Mouse (Mus musculus): ENCODE results near the gene Midn.

GRCm38 (mm10) chr10:80140666-80141035, 7.4 kb upstream of the Midn start, which contains the start of gene Cbarp:
- TF ChIP-seq CTCF (IDR thresholded peaks at IDR 0.05; ENCODE audit: control insufficient read depth, insufficient read depth, insufficient replicate concordance, low read depth, low read length), result no peak
- TF ChIP-seq POLR2A (IDR thresholded peaks at IDR 0.05; ENCODE audit: control insufficient read depth, low read depth, low read length), result no peak

Measured in testis, adult 2 months (tissue).